Mouse (Mus musculus): ENCODE measurements around the gene Ncoa4. TPM values are rescaled to one million over a fixed set of nuclear protein-coding genes. Genes with fewer than 3 reads are reported as not detected.
"Not testable (repeated sequence)": the region's sequence is repeated elsewhere in the genome, so short reads cannot be mapped to it uniquely, and the experiment has no call there.

The Ncoa4 gene
- 10 to 100 TPM; 44.8 to 56.8 TPM for total RNA-seq (2021)
- long read RNA-seq, experiment 1, full-length matches to known transcripts, result 57 of 69 reads
- long read RNA-seq, experiment 1, partial matches to known transcripts, result 4 of 69 reads
- long read RNA-seq, experiment 1, other reads (novel, unspliced or antisense), result 8 of 69 reads
- long read RNA-seq, experiment 2, full-length matches to known transcripts, result 57 of 69 reads
- long read RNA-seq, experiment 2, partial matches to known transcripts, result 5 of 69 reads
- long read RNA-seq, experiment 2, other reads (novel, unspliced or antisense), result 7 of 69 reads

- peak; percentile 99 for DNase-seq
Measured at GRCm38 (mm10) chr14:32159690-32160246, at the start of gene Ncoa4. Ncoa4 (plus strand) TSS chr14:32159865.

- DNase-seq, result not testable (repeated sequence)
Measured at GRCm38 (mm10) chr14:32112124-32112523, 47.5 kb upstream of the Ncoa4 start.

- no peak for DNase-seq
Measured at GRCm38 (mm10) chr14:32120940-32121919, 38.4 kb upstream of the Ncoa4 start.

GRCm38 (mm10) chr14:32121920-32122315 lies 37.7 kb upstream of the Ncoa4 start:
- no peak for DNase-seq

- no peak for DNase-seq
Measured at GRCm38 (mm10) chr14:32124261-32124660, 35.4 kb upstream of the Ncoa4 start.

- not testable (repeated sequence) for DNase-seq
Measured at GRCm38 (mm10) chr14:32125256-32125655, 34.4 kb upstream of the Ncoa4 start.

- DNase-seq, result no peak
Measured at GRCm38 (mm10) chr14:32128409-32128808, 31.3 kb upstream of the Ncoa4 start.

- DNase-seq, result no peak
Measured at GRCm38 (mm10) chr14:32131836-32132235, 27.8 kb upstream of the Ncoa4 start.

GRCm38 (mm10) chr14:32134293-32134692 lies 25.4 kb upstream of the Ncoa4 start:
- no peak for DNase-seq

GRCm38 (mm10) chr14:32136467-32136866 lies 23.2 kb upstream of the Ncoa4 start:
- not testable (repeated sequence) for DNase-seq

GRCm38 (mm10) chr14:32140359-32140965 lies 19.2 kb upstream of the Ncoa4 start:
- DNase-seq, result no peak

GRCm38 (mm10) chr14:32141723-32142122 lies 17.9 kb upstream of the Ncoa4 start, which contains the start of gene Msmb:
Msmb (plus strand) TSS chr14:32142023.
- DNase-seq, result no peak

- DNase-seq, result no peak
Measured at GRCm38 (mm10) chr14:32144734-32145133, 14.9 kb upstream of the Ncoa4 start.

- DNase-seq, result no peak
Measured at GRCm38 (mm10) chr14:32145401-32145800, 14.3 kb upstream of the Ncoa4 start.

- DNase-seq, result no peak
Measured at GRCm38 (mm10) chr14:32145809-32146511, 13.7 kb upstream of the Ncoa4 start.

GRCm38 (mm10) chr14:32146578-32146977 lies 13.1 kb upstream of the Ncoa4 start:
- DNase-seq, result no peak

- DNase-seq, result no peak
Measured at GRCm38 (mm10) chr14:32150872-32151271, 8.8 kb upstream of the Ncoa4 start.

GRCm38 (mm10) chr14:32152243-32152965 lies 7.3 kb upstream of the Ncoa4 start:
- no peak for DNase-seq

GRCm38 (mm10) chr14:32153156-32153555 lies 6.5 kb upstream of the Ncoa4 start:
- DNase-seq, result no peak

- no peak for DNase-seq
Measured at GRCm38 (mm10) chr14:32154758-32155157, 4.9 kb upstream of the Ncoa4 start.

- DNase-seq, result no peak
Measured at GRCm38 (mm10) chr14:32159150-32159670, 455 bp upstream of the Ncoa4 start.

Data from gastrocnemius, postnatal 10 days (tissue).